Mouse (Mus musculus): ENCODE results near the gene Kif1a. TPM values are rescaled to one million over a fixed set of nuclear protein-coding genes. Genes with fewer than 3 reads are reported as not detected.

Gene Kif1a
- polyA plus RNA-seq, 1 experiment, result 290 TPM

DNA sequence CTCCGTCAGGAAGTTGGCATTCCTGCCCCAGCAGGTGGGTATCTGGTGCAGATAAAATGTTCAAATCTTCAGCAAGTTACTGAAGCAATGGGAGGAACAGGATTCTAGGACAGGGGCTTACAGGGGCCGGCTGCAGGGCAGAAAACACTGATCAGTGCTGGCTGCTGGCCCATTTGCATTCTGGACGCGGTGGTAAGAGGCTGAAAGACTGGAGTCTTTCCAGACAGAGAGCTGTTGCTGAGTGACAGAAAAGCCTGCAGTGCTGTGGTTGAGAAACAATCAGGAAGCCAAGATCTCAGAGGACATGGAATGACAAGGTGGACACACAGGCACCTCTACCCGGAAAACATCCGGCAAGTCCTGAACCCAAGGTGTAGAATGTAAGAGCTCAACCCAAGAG lies 16.6 kb downstream of the Kif1a start:
- no peak overlapping the region for H3K4me3 ChIP-seq (replicated peaks; ENCODE audit: insufficient read depth, low read depth, low read length)
- H3K4me1 ChIP-seq (ENCODE audit: control insufficient read depth, insufficient read depth, low read length), result peaks cover 51% of the 10 kb centered on the region
- H3K27me3 ChIP-seq (ENCODE audit: control insufficient read depth, insufficient read depth, low read length), result no peaks in the 10 kb centered on the region
- H3K27ac ChIP-seq (ENCODE audit: insufficient read depth, low read length), result peak overlapping the region; percentile 51; the same call in 1 of the 2 replicates
- TF ChIP-seq POLR2A (IDR thresholded peaks at IDR 0.05; ENCODE audit: borderline replicate concordance, insufficient read depth, low read length) (no peak), CTCF (IDR thresholded peaks at IDR 0.05; ENCODE audit: borderline replicate concordance, insufficient read depth, low read depth, low read length) (no peak)
- WGBS, result under 1% methylated on average over 6 of the region's 6 CpGs
- DNase-seq, result peak; percentile 65 to 74

DNA sequence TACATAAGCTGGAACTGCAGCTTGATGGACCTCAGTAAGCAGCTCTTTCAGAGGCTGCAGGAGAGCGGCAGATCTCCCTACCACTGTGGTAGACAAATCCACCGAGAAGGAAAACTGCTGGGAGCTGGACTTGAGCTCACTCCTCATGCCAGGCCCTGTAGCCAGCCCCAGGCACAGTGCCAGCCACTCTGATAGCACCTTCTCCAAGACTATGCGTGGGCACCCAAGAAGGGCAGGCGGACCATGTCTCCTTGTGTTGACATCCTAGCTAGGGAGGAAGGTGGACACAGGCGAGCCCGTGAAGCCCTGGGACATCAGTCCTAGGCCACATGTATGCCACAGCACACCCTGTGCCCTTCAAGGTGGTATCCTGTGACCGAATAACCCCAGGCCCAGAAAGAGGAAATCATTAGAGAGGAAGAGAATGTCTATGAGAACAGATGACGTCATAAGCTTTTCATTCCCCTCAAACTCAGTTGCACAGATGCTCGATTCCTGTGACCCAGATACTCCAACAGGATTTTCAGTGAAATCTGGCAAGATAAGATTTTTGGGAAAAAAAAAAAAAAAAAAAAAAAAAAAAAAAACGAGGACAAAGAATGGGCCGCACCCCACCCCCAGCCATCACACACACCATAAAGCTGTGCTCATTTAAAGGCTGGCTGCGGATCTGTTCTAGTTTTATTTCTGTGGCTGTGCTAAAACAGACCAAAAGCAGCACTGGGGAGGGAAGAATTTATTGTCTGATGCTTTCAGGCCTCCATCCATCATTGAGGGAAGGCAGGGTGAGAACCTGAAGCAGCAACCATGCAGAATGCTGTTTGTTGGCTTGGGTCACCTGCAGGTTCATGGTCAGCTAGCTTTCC lies 18.1 kb downstream of the Kif1a start:
- H3K27ac ChIP-seq (ENCODE audit: insufficient read depth, low read length), result peak overlapping the region; percentile 83

DNA sequence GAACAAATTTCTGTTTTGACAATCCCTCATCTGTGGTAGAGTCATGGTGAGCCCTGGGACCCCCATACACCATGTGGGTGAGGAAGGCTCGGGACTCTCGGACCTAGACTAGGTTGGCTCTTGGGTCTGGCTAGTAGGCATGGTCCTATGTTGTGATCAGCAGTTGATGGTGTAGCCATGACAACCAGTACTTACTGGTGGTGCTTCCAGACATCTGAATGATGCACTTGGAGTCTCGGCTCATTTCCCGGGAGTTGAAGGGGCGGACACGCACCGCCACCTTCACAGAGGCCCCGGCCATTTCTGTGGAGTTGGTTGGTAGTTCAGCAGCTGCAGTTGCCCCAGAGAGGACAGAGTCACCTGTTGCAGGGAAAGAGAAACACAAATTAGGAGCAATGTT lies 19.6 kb downstream of the Kif1a start:
- H3K27ac ChIP-seq (ENCODE audit: insufficient read depth, low read length), result no peak overlapping the region
- 71% methylated on average over 8 of the region's 8 CpGs for WGBS
- TF ChIP-seq CTCF (IDR thresholded peaks at IDR 0.05; ENCODE audit: borderline replicate concordance, insufficient read depth, low read depth, low read length) (no peak), POLR2A (IDR thresholded peaks at IDR 0.05; ENCODE audit: borderline replicate concordance, insufficient read depth, low read length) (no peak)
- DNase-seq, result no peak
- no peaks in the 10 kb centered on the region for H3K27me3 ChIP-seq (ENCODE audit: control insufficient read depth, insufficient read depth, low read length)
- no peak overlapping the region for H3K4me3 ChIP-seq (replicated peaks; ENCODE audit: insufficient read depth, low read depth, low read length)
- peaks cover 61% of the 10 kb centered on the region for H3K4me1 ChIP-seq (ENCODE audit: control insufficient read depth, insufficient read depth, low read length)

More for the DNA sequence above, 18.1 kb downstream of the Kif1a start:
- 8% methylated on average over 12 of the region's 12 CpGs for WGBS
- H3K27me3 ChIP-seq (ENCODE audit: control insufficient read depth, insufficient read depth, low read length), result no peaks in the 10 kb centered on the region
- H3K4me1 ChIP-seq (ENCODE audit: control insufficient read depth, insufficient read depth, low read length), result peaks cover 52% of the 10 kb centered on the region
- TF ChIP-seq CTCF (IDR thresholded peaks at IDR 0.05; ENCODE audit: borderline replicate concordance, insufficient read depth, low read depth, low read length), result no peak
- TF ChIP-seq POLR2A (IDR thresholded peaks at IDR 0.05; ENCODE audit: borderline replicate concordance, insufficient read depth, low read length), result no peak
- no peak overlapping the region for H3K4me3 ChIP-seq (replicated peaks; ENCODE audit: insufficient read depth, low read depth, low read length)
- peak; percentile 82 to 84 for DNase-seq

DNA sequence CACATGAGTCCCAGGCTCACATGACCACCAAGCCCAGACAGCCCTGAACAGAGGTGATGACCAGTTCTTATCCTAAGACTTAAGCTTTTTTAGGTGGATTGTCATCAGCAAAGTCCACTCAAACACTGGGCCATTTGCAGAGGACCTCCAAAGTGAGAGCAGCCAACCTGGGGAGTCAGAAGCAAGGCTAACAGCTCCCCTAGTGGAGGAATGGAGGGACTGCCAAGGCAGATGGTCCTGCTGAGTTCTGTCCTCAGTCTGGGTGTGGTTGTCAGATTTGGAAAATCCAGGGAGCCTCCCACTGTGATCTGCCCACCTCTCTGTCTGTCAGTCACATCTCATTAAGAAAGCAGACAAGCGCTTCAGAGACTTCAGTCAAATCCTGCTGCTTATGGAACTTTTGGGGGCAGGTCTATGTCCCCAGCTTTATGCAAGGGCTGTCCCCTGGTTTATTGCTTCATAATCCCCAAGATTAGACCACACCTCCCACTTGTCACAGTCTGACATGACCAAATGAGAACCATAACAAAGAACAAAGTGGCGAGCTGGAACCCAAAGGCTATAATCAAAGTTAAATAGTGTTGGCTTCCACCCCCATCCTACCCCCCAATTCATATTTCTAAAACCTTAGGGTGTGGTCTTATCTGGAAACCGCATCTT lies 20.7 kb downstream of the Kif1a start:
- TF ChIP-seq POLR2A (IDR thresholded peaks at IDR 0.05; ENCODE audit: borderline replicate concordance, insufficient read depth, low read length) (no peak), CTCF (IDR thresholded peaks at IDR 0.05; ENCODE audit: borderline replicate concordance, insufficient read depth, low read depth, low read length) (peak; percentile 96)
- H3K4me1 ChIP-seq (ENCODE audit: control insufficient read depth, insufficient read depth, low read length), result peaks cover 56% of the 10 kb centered on the region
- WGBS, result 51% methylated on average over 3 of the region's 3 CpGs
- DNase-seq, result peak; percentile 82
- no peak overlapping the region for H3K4me3 ChIP-seq (replicated peaks; ENCODE audit: insufficient read depth, low read depth, low read length)
- H3K27ac ChIP-seq (ENCODE audit: insufficient read depth, low read length), result no peak overlapping the region
- no peaks in the 10 kb centered on the region for H3K27me3 ChIP-seq (ENCODE audit: control insufficient read depth, insufficient read depth, low read length)

DNA sequence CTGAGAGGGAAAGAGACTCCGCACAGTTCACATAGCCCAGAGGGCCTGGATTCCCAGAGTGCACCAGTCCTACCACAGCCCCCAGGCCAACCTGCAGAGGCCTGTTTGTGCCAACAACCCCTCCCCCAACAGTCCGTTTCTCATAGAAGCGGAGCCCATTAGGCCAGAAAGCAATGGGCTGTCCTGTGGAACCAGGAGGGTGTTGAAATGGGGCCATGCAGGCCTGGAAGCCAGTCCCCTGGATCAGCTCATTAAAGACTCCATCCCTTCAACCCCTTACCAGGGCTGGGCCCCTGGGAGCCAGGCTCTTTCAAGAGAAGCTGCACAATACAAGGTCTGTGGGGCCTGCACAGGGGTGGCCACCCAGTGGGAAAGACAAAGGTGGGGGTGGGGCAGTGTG lies 22.1 kb downstream of the Kif1a start:
- H3K4me1 ChIP-seq (ENCODE audit: control insufficient read depth, insufficient read depth, low read length), result peaks cover 55% of the 10 kb centered on the region
- no peak for DNase-seq

DNA sequence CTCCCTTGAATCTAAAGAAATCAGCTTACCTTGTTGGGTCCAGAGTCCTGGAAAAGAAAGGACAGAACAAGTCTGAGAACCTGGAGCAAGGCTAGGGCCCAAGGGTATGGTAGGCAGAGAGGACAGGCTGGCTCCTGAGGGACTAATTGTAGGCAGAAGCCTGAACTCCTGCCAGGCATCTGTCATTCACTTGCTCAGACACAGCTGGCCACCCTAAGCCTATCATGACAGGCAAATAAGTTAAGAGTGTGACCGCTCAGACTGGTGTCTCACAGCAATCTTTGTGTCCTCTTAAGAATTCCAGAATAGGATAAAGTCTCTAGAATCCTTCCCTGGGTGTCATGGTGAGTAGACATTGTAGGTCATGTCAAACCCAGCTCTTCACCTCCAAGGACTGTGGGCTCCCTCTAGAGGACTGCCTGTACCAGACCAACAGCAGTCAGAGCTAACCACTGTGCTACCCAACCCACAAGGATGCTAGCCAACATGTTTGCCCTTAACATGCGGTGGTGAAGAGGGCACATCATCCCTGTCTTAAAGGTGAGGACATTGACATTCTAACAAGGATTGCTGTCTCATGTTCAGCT lies 29.4 kb downstream of the Kif1a start:
- peaks cover 67% of the 10 kb centered on the region for H3K4me1 ChIP-seq (ENCODE audit: control insufficient read depth, insufficient read depth, low read length)
- H3K27me3 ChIP-seq (ENCODE audit: control insufficient read depth, insufficient read depth, low read length), result no peaks in the 10 kb centered on the region
- 51% methylated on average over 2 of the region's 2 CpGs for WGBS
- H3K27ac ChIP-seq (ENCODE audit: insufficient read depth, low read length), result no peak overlapping the region
- TF ChIP-seq CTCF (IDR thresholded peaks at IDR 0.05; ENCODE audit: borderline replicate concordance, insufficient read depth, low read depth, low read length), result peak; percentile 50; the same call in 1 of the 2 replicates
- TF ChIP-seq POLR2A (IDR thresholded peaks at IDR 0.05; ENCODE audit: borderline replicate concordance, insufficient read depth, low read length), result no peak
- no peak overlapping the region for H3K4me3 ChIP-seq (replicated peaks; ENCODE audit: insufficient read depth, low read depth, low read length)
- no peak for DNase-seq

More for the DNA sequence above, 22.1 kb downstream of the Kif1a start:
- Histone ChIP-seq H3K27ac (ENCODE audit: insufficient read depth, low read length) (no peak overlapping the region), H3K4me3 (replicated peaks; ENCODE audit: insufficient read depth, low read depth, low read length) (no peak overlapping the region), H3K27me3 (ENCODE audit: control insufficient read depth, insufficient read depth, low read length) (no peaks in the 10 kb centered on the region)
- TF ChIP-seq POLR2A (IDR thresholded peaks at IDR 0.05; ENCODE audit: borderline replicate concordance, insufficient read depth, low read length) (no peak), CTCF (IDR thresholded peaks at IDR 0.05; ENCODE audit: borderline replicate concordance, insufficient read depth, low read depth, low read length) (no peak)
- 55% methylated on average over 3 of the region's 3 CpGs for WGBS

DNA sequence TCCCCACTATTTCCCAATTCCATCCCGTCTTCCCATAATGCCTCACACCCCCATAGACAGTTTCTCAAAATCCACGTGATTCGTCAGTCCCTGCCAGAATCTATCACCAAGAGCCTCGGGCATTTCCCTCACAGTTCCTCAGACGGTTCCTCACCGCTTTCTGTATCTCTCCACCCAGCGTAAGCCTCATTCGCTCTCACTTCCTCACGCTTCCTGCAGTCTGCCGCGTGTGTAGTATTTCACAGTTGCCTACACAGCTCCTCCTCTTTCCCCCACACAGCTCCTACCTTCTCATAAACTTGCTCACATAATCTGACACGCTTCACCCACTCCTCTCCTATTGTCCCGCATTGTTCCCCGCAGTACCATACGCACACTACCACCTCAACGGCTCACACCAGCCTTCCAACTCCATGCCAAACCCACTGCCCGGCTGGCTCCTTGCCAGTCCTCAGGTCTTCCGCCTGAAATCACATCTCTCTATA lies 30.2 kb downstream of the Kif1a start:
- no peak overlapping the region for H3K4me3 ChIP-seq (replicated peaks; ENCODE audit: insufficient read depth, low read depth, low read length)
- DNase-seq, result peak; percentile 46 to 48
- peaks cover 68% of the 10 kb centered on the region for H3K4me1 ChIP-seq (ENCODE audit: control insufficient read depth, insufficient read depth, low read length)
- TF ChIP-seq CTCF (IDR thresholded peaks at IDR 0.05; ENCODE audit: borderline replicate concordance, insufficient read depth, low read depth, low read length), result no peak
- no peak for TF ChIP-seq POLR2A (IDR thresholded peaks at IDR 0.05; ENCODE audit: borderline replicate concordance, insufficient read depth, low read length)
- no peaks in the 10 kb centered on the region for H3K27me3 ChIP-seq (ENCODE audit: control insufficient read depth, insufficient read depth, low read length)
- peak overlapping the region; percentile 70 for H3K27ac ChIP-seq (ENCODE audit: insufficient read depth, low read length)
- WGBS, result 40% methylated on average over 18 of the region's 18 CpGs

Measured in cerebellum, adult 2 months (tissue).